Comparison of ENCODE assay signal across 8 mouse cellular contexts in genomic region chr9:72531996-72532380, GRCm38 (mm10). TPM values are rescaled to one million over a fixed set of nuclear protein-coding genes. Genes with fewer than 3 reads are reported as not detected.
DNase-seq lines count a peak whose midpoint lies in the region; ATAC-seq lines count a peak whose summit lies in the region.

Gene Rfx7, plus strand, starts transcription at chr9:72532240.

- peak within 1 kb of the TSS; percentile 93 for H3K4me3 ChIP-seq in hindbrain, embryonic 11.5 days (ENCODE audit: low read depth, low read length)

- peak within 1 kb of the TSS; percentile 100 for H3K27ac ChIP-seq in hindbrain, embryonic 11.5 days (ENCODE audit: low read depth, low read length)

- H3K9me3 ChIP-seq in hindbrain, embryonic 11.5 days (ENCODE audit: control insufficient read depth, low read length) = no peaks in the 10 kb centered on the region

- no peaks in the 10 kb centered on the region for H3K27me3 ChIP-seq in hindbrain, embryonic 11.5 days (ENCODE audit: control insufficient read depth, insufficient read depth, low read length)

- no peaks in the 10 kb centered on the region for H3K36me3 ChIP-seq in hindbrain, embryonic 11.5 days (ENCODE audit: control insufficient read depth, insufficient read depth, low read length)

- peak within 1 kb of the TSS; percentile 47 for H3K4me2 ChIP-seq in hindbrain, embryonic 11.5 days (replicated peaks; ENCODE audit: low read depth, low read length)

- peak; percentile 91 for ATAC-seq in hindbrain, embryonic 11.5 days (ENCODE audit: low FRiP score)

- DNase-seq in ZHBTc4 (ENCODE audit: low read depth, low spot score) = peak; percentile 83
- DNase-seq in cerebellum, adult 9-11 months = peak; percentile 87
- DNase-seq in frontal cortex, adult 2 months (ENCODE audit: extremely low spot score in 1 of 2, low spot score in 1 of 2) = peak; percentile 17 to 75
- DNase-seq in hindbrain, embryonic 11.5 days (ENCODE audit: low spot score) = peak; percentile 85
- DNase-seq in layer of hippocampus, postnatal 25 days (ENCODE audit: extremely low spot score in 1 of 2, low spot score in 1 of 2) = peak; percentile 65 to 74
- peak; percentile 81 for DNase-seq in lung, postnatal 10 days
- peak; percentile 83 for DNase-seq in ovary, postnatal 36 days (ENCODE audit: low spot score)
- peak; percentile 64 to 76 for DNase-seq in urinary bladder, postnatal 4 days (ENCODE audit: low spot score in 2 of 2)

- H3K4me1 ChIP-seq in hindbrain, embryonic 11.5 days (replicated peaks; ENCODE audit: control insufficient read depth, insufficient read depth, low read length) = no peaks in the 10 kb centered on the region

- H3K9ac ChIP-seq in hindbrain, embryonic 11.5 days (ENCODE audit: low read depth, low read length) = peak within 1 kb of the TSS; percentile 93

- WGBS in hindbrain, embryonic 11.5 days = 0% methylated on average over 14 of the region's 63 CpGs

RNA-seq across cellular contexts. Expression of gene Rfx7, which starts in this region (rescaled TPM):
- 19.9 and 21.2 TPM in 2 replicates for polyA plus RNA-seq in frontal cortex, adult 2 months (2012; rRNA removed)
- polyA plus RNA-seq in hindbrain, embryonic 11.5 days (2014; fragmentation: Nextera tagmentation; extraction: Ambion mirVana) = 23.1 and 26.4 TPM in 2 replicates
- 10 to 100 TPM; 20.2 to 24.8 TPM for total RNA-seq in layer of hippocampus, postnatal 25 days (2021)

Comparison
In these comparisons a context has a peak if more than half of its experiments do, and no peak if none do; other contexts are left out.
1. Peak in every context shown above with its lines: DNase-seq, ATAC-seq, H3K4me3 ChIP-seq and H3K27ac ChIP-seq.